Mouse (Mus musculus) kidney, adult 2 months (tissue): ENCODE measurements at regions not wholly inside any gene's neighbourhood (a gene's known extent, or its start where the extent isn't known, plus 50 kb on each side); places are given as distances from the start of the nearest gene placed in this dataset.

Experiments
- DNase-seq: peaks from one replicate; pipeline ENCODE4 v3.0.0; 2021
- H3K27ac ChIP-seq: fragments of 200-500 bp; 2 replicates; pipeline ENCODE4 v1.5.1; 2012; ENCODE audit warnings: low read depth, low read length, control low read depth, inconsistent platforms; ENCODE audit not compliant: insufficient read depth
- H3K27me3 ChIP-seq: fragments of 200-500 bp; replicated peaks from 2 replicates; pipeline ENCODE4 v1.6.1; 2012; ENCODE audit warnings: mild to moderate bottlenecking, moderate library complexity, low read length, inconsistent platforms; ENCODE audit not compliant: control insufficient read depth, insufficient read depth
- H3K36me3 ChIP-seq: fragments of 200-500 bp; 2 replicates; pipeline ENCODE4 v1.6.1; 2012; ENCODE audit warnings: mild to moderate bottlenecking, moderate library complexity, low read length, inconsistent platforms; ENCODE audit not compliant: control insufficient read depth, insufficient read depth
- H3K4me1 ChIP-seq: fragments of 200-500 bp; 2 replicates; pipeline ENCODE4 v1.6.1; 2011; ENCODE audit warnings: low read length; ENCODE audit not compliant: control insufficient read depth, insufficient read depth
- H3K4me3 ChIP-seq: fragments of 200-500 bp; 2 replicates; pipeline ENCODE4 v1.5.1; 2011; ENCODE audit warnings: mild to moderate bottlenecking, low read depth, low read length, control low read depth; ENCODE audit not compliant: insufficient read depth
- CTCF ChIP-seq: fragments of 200-500 bp; conservative IDR thresholded peaks from 2 replicates; pipeline ENCODE4 v1.5.1; 2011; ENCODE audit warnings: low read depth, mild to moderate bottlenecking, control low read depth, low read length, moderate library complexity, mixed read lengths; ENCODE audit not compliant: insufficient read depth, insufficient read length
- POLR2A ChIP-seq: fragments of 200-500 bp; IDR thresholded peaks from one replicate; pipeline ENCODE4 v1.6.1; 2011; ENCODE audit warnings: low read depth, low read length, control low read depth
- WGBS: fragments of 180-500 bp; shearing (Covaris S2); methylation state at CpG from one replicate; pipeline ENCODE4 v1.1.7; 2018; 5-methylcytosine and 5-hydroxymethylcytosine counted together

DNA sequence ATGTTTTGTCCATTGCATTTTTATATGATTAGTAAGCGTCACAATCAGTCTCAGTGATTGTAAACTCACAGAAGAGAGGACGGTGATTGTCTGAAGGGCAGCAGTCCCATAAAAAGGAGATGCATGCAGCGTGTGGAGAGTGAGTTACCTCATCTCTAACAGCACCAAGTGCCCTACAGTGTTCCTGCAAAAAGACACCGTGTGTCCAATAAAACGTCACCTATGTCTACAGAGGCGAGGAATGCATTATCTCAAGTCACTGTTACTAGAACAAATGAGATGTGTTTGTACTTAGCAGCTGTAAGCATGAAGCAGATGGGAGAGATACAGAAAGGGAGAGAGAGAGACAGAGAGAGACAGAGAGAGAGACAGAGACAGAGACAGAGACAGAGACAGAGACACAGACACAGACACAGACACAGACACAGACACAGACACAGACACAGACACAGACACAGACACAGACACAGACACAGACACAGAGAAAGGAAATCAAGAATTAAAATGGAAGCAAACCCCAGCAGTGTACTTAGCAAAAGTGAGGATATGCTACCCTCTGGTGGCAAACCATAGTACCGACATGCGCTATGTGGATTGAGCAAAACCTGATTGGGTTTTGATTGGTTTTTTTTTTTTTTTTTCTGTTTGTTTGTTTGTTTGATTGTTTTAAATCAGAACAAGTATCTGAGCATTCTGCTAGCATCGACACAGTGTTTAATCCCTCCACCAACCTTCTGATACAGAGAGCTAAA lies 352.9 kb downstream of the Phf14 start:
- TF ChIP-seq POLR2A = no peak
- TF ChIP-seq CTCF = peak; percentile 33; the same call in 1 of the 2 replicates
- no peaks in the 10 kb centered on the region for H3K4me1 ChIP-seq
- no peaks in the 10 kb centered on the region for H3K27me3 ChIP-seq
- WGBS = 42% methylated on average over 9 of the region's 9 CpGs
- no peak overlapping the region for H3K27ac ChIP-seq
- DNase-seq = peak; percentile 36
- no peak overlapping the region for H3K4me3 ChIP-seq
- H3K36me3 ChIP-seq = no peaks in the 10 kb centered on the region
